Comparison of ENCODE assay signal across 22 mouse cellular contexts in genomic region chr12:103281491-103281890, GRCm38 (mm10). TPM values are rescaled to one million over a fixed set of nuclear protein-coding genes. Genes with fewer than 3 reads are reported as not detected.
A peak's percentile ranks its signal among the peaks of the same experiment; 100 is the strongest.
DNase-seq lines count a peak whose midpoint lies in the region; ATAC-seq lines count a peak whose summit lies in the region.
"Had no signal": no experiment of that assay in that cellular context is flagged by ENCODE, and none has a peak within 500 bp of the region (broad histone marks: within the 10 kb centered on the region; RNA-seq: fewer than 3 reads in every experiment).

No protein-coding gene starts in this region.

- H3K4me3 ChIP-seq in kidney, embryonic 16.5 days (ENCODE audit: low read length) = no peak overlapping the region
- H3K4me3 ChIP-seq in stomach, embryonic 14.5 days (ENCODE audit: low read depth, low read length) = no peak overlapping the region
- H3K4me3 ChIP-seq: embryonic facial prominence, embryonic 10.5 days; forebrain, embryonic 12.5 days; hindbrain, embryonic 10.5 days; limb, embryonic 12.5 days; liver, embryonic 13.5 days; midbrain, embryonic 13.5 days; neural tube, embryonic 12.5 days had no signal

- H3K4me1 ChIP-seq in kidney, embryonic 16.5 days (ENCODE audit: insufficient read depth, low read length) = no peaks in the 10 kb centered on the region
- H3K4me1 ChIP-seq in stomach, embryonic 14.5 days (ENCODE audit: control insufficient read depth, insufficient read depth, low read length) = peaks cover 3% of the 10 kb centered on the region; the same call in 1 of the 2 replicates
- H3K4me1 ChIP-seq: forebrain, embryonic 12.5 days; liver, embryonic 13.5 days; midbrain, embryonic 13.5 days; neural tube, embryonic 12.5 days had no signal

- H3K4me2 ChIP-seq in kidney, embryonic 16.5 days (replicated peaks; ENCODE audit: low read depth, low read length) = no peak overlapping the region
- no peak overlapping the region for H3K4me2 ChIP-seq in stomach, embryonic 14.5 days (replicated peaks; ENCODE audit: low read depth, low read length)
- H3K4me2 ChIP-seq: forebrain, embryonic 12.5 days; limb, embryonic 12.5 days; liver, embryonic 13.5 days; midbrain, embryonic 13.5 days; neural tube, embryonic 12.5 days had no signal

- 24% methylated on average over 2 of the region's 2 CpGs for whole genome bisulfite sequencing in kidney, embryonic 16.5 days
- 13% methylated on average over 2 of the region's 2 CpGs for WGBS in stomach, embryonic 14.5 days

- H3K9ac ChIP-seq in kidney, embryonic 16.5 days (replicated peaks; ENCODE audit: low read length) = no peak overlapping the region
- H3K9ac ChIP-seq in stomach, embryonic 14.5 days (replicated peaks; ENCODE audit: low read depth, low read length) = no peak overlapping the region
- H3K9ac ChIP-seq: forebrain, embryonic 12.5 days; limb, embryonic 12.5 days; liver, embryonic 13.5 days; midbrain, embryonic 13.5 days; neural tube, embryonic 12.5 days had no signal

- no peaks in the 10 kb centered on the region for H3K27me3 ChIP-seq in kidney, embryonic 16.5 days (ENCODE audit: insufficient read depth, low read length)
- H3K27me3 ChIP-seq in stomach, embryonic 14.5 days (ENCODE audit: control insufficient read depth, insufficient read depth, low read length) = no peaks in the 10 kb centered on the region
- H3K27me3 ChIP-seq: forebrain, embryonic 12.5 days; liver, embryonic 13.5 days; midbrain, embryonic 13.5 days; neural tube, embryonic 12.5 days had no signal

- no peaks in the 10 kb centered on the region for H3K36me3 ChIP-seq in kidney, embryonic 16.5 days (ENCODE audit: insufficient read depth, low read length)
- H3K36me3 ChIP-seq in stomach, embryonic 14.5 days (ENCODE audit: control insufficient read depth, insufficient read depth, low read length) = no peaks in the 10 kb centered on the region
- H3K36me3 ChIP-seq: embryonic facial prominence, embryonic 10.5 days; forebrain, embryonic 12.5 days; hindbrain, embryonic 10.5 days; limb, embryonic 12.5 days; liver, embryonic 13.5 days; midbrain, embryonic 13.5 days; neural tube, embryonic 12.5 days had no signal

- ATAC-seq in kidney, embryonic 16.5 days (ENCODE audit: low FRiP score, low TSS enrichment) = peak; percentile 87; the same call in 1 of the 2 replicates
- ATAC-seq in stomach, embryonic 14.5 days (ENCODE audit: insufficient number of reproducible peaks, insufficient read depth, low FRiP score, low read depth) = peak; percentile 68; the same call in 1 of the 2 replicates
- ATAC-seq: midbrain, embryonic 13.5 days had no signal

- DNase-seq in kidney, adult 9 months = no peak
- DNase-seq in 3134 (ENCODE audit: extremely low read depth, insufficient read length, low spot score) = peak; percentile 63
- peak; percentile 62 for DNase-seq in Muller cell, postnatal 12 days (ENCODE audit: inconsistent ontology term)
- DNase-seq in cerebellum, postnatal 25 days = no peak
- DNase-seq in heart, adult 8-10 months (ENCODE audit: low spot score) = no peak
- DNase-seq: cerebellum, adult 2 months; liver, embryonic 13.5 days; thymus, adult 18-20 months had no signal

- H3K9me3 ChIP-seq in kidney, embryonic 16.5 days (ENCODE audit: low read length) = peaks cover 10% of the 10 kb centered on the region
- H3K9me3 ChIP-seq in stomach, embryonic 14.5 days (ENCODE audit: control insufficient read depth, low read depth, low read length) = no peaks in the 10 kb centered on the region
- H3K9me3 ChIP-seq: liver, embryonic 13.5 days; neural tube, embryonic 12.5 days had no signal

- no peak overlapping the region for H3K27ac ChIP-seq in kidney, embryonic 16.5 days (ENCODE audit: low read length)
- H3K27ac ChIP-seq in stomach, embryonic 14.5 days (ENCODE audit: low read length) = no peak overlapping the region
- H3K27ac ChIP-seq: embryonic facial prominence, embryonic 10.5 days; forebrain, embryonic 12.5 days; hindbrain, embryonic 10.5 days; hindbrain, postnatal 0 days; limb, embryonic 12.5 days; liver, embryonic 13.5 days; midbrain, embryonic 13.5 days; neural tube, embryonic 12.5 days had no signal

RNA-seq across cellular contexts. Expression of gene Fam181a, which starts 29.3 kb away (rescaled TPM):
- polyA plus RNA-seq in kidney, embryonic 16.5 days (2015; fragmentation: Nextera tagmentation; extraction: Ambion mirVana) = not detected in 2 replicates
- not detected in 2 replicates for polyA plus RNA-seq in stomach, embryonic 14.5 days (2014; fragmentation: Nextera tagmentation; extraction: Ambion mirVana)
- not detected for total RNA-seq in heart, adult 8-10 months (2022)
- total RNA-seq: gastrocnemius, postnatal 36 days; megakaryocyte, adult 5-6 weeks had no signal
- polyA plus RNA-seq: heart, embryonic 16.5 days; large intestine, adult 2 months; liver, embryonic 13.5 days; lung, embryonic 16.5 days had no signal

RNA-seq across cellular contexts. Expression of gene Prima1, which starts 39.5 kb away (rescaled TPM):
- polyA plus RNA-seq in kidney, embryonic 16.5 days (2015; fragmentation: Nextera tagmentation; extraction: Ambion mirVana) = 0.47 and 1.5 TPM in 2 replicates
- polyA plus RNA-seq in stomach, embryonic 14.5 days (2014; fragmentation: Nextera tagmentation; extraction: Ambion mirVana) = 3.4 and 3.5 TPM in 2 replicates
- under 1 TPM in 2 of 4 experiments, not detected in 2; 0.41 to 0.84 TPM for total RNA-seq in heart, adult 8-10 months (2022)
- total RNA-seq: megakaryocyte, adult 5-6 weeks had no signal
- polyA plus RNA-seq: limb, embryonic 12.5 days; liver, embryonic 13.5 days had no signal

Comparison
In these comparisons a context has a peak if more than half of its experiments do, and no peak if none do; other contexts are left out.
1. DNase-seq: peak in 3134 (single experiment) and Muller cell, postnatal 12 days (single experiment); none in kidney, adult 9 months (single experiment), cerebellum, postnatal 25 days (0 of 2) and heart, adult 8-10 months (single experiment).